Mouse (Mus musculus): ENCODE measurements around the gene Kctd13. TPM values are rescaled to one million over a fixed set of nuclear protein-coding genes. Genes with fewer than 3 reads are reported as not detected.

Gene Kctd13
- total RNA-seq, 2 experiments from 2014 or later: 151 to 167 TPM

DNA sequence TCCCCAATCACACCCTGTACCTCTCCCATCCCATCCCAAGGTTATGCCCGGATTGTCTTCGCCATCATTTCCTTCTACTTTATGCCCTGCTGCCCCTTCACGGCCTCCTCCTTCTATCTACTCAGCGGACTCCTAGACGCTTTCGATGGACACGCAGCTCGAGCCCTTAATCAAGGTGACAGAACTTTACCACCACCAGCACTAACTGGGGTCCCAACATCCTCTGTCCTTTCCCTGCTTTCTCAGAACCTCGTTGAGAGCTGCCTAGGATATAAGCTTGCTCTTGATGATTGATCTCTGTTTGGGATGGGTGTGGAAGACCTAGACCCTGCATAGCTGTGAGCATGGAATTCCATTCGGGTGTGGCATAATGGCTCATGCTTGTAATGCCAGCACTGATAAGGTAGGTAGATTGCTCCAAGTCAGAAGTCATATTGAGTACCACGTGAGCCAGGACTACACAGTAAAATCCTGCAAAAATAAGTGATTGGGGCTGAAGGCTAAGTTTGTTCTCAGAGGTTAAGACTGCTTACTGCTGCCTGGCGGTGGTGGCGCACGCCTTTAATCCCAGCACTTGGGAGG is 48.3 kb downstream of the Kctd13 start:
- intact Hi-C loops (cut with DNase I): no loop called here
- DNase-seq: no peak

DNA sequence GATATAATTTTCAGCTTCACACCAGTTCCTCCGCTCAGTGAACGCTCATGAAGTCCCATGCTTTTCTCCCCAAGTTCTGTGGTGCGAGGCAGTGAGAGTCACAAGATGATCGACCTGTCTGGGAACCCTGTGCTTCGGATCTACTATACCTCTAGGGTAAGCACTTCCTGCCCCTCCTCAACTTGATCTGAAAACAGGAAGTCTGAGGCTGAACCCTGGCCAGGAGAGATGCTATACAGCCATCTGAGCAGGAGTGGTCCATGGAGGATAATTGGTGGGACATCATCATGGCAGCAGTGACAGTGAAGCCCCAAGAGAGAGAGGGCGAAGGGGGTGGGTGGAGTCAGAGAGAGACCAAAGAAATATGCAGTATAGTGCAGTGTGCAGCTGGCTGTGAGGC is 50.2 kb downstream of the Kctd13 start:
- DNase-seq: no peak
- intact Hi-C loops (cut with DNase I): no loop called here

DNA sequence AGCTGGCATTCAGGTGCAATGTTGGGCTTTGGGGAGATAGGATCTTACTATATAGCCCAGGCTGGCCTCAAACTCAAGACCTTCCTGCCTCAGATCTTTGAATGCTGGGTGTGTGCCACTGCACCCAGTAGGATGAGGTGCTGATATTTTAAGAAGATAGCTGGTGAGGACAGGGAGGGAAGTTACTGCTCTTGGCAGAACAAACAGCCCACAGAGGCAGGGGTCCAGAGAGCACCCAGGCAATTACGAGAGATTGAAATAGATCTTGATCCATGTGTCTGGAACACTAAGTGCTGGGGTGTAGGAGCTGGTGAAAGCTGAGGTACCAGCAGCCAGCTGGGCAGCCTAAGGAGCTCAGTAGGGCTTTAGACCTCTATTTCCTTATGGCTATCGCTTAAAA is 52.9 kb downstream of the Kctd13 start:
- no peak for DNase-seq
- intact Hi-C loops (cut with DNase I): no loop called here

DNA sequence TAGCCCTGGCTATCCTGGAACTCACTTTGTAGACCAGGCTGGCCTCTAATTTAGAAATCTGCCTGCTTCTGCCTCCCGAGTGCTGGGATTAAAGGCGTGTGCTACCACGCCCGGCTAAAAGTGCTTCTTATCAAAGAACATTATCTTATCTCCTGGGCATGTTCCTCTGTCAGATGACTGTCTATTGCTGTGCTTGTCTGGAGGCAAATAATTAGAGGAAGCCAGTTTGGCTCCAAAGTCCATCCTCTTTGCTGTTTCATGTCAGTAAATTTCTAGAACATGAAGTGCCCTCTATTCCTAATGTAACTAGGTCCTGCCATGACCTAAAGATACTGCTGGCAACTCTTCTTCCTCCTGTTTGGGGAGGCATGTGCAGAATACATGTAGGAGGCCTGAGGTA is 53.4 kb downstream of the Kctd13 start:
- intact Hi-C loops (cut with DNase I): no loop called here
- no peak for DNase-seq

DNA sequence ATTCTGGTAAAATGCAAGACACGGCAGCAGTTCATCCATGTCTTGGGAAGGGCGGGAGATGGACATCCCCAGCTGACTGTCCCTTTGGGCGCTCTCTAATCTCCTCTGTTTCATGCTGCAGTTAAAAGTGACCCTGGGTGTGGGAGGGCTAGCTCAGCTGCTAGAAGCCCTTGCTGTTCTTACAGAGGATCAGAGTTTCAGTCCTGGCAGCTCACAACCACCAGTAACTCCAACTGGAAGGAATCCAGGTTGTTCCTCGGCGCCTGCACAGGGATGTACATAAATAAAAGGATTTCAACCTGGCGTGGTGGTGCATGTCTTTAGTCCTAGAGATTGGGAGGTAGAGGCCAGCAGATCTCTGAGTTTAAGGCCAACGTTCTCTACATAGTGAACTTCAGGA is 54.4 kb downstream of the Kctd13 start:
- intact Hi-C loops (cut with DNase I): no loop called here
- DNase-seq: no peak

DNA sequence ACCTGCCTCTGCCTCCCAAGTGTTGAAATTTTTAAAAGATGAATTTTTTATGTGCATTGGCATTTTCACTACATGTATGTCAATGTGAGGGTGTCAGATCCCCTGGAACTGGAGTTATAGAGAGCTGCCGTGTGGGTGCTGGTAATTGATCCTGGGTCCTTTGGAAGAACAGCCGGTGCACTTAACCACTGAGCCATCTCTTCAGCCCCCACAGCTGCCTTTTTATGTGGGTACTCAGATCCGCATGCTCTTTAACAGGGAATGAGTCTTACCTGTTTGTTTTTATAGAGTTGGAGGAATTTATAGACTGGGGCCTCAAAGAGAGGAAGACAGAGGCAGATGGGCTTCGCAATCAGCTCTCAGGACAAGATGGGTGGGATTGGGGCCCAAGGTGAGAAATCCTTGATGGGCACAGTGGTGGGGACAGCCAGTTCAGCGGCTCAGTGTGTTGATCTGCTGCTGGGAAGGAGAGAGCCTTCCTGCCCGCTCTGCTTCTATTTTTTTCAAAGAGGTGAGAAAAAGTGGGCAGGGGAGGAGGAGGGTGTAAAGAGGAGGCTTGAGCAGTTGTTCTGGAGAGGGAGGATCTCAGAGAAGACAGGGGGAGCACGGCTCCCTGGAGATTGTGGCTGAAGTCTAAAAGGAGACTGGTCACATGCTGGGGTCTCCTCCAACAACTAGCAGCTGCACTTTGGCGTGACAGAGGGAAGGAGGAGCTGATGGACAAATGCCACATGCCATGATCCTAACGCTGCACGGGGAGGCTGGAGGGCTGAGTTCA is 56.2 kb downstream of the Kctd13 start:
- intact Hi-C loops (cut with DNase I): no loop called here
- no peak for DNase-seq

DNA sequence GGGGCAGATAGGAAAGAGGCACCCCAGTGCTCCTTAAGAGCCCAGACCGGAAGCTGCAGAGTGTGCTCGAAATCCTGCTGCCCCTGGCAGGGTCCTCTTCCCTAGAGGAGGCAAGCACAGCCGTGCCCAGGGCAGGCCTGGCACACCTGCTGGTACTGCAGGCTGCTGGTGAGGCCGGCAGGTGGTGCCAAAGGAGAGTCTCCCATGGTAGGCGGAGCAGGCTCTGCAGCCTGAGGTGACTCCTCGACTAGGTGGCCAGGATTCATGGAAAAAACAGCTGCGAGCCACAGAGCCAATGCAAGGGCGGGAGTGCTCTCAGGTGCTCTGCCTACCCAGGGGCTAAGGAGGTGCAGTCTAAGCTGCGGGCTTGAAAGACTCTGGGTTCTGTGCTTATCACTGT is 57.6 kb downstream of the Kctd13 start:
- intact Hi-C loops (cut with DNase I): no loop called here
- peak; percentile 60 for DNase-seq

DNA sequence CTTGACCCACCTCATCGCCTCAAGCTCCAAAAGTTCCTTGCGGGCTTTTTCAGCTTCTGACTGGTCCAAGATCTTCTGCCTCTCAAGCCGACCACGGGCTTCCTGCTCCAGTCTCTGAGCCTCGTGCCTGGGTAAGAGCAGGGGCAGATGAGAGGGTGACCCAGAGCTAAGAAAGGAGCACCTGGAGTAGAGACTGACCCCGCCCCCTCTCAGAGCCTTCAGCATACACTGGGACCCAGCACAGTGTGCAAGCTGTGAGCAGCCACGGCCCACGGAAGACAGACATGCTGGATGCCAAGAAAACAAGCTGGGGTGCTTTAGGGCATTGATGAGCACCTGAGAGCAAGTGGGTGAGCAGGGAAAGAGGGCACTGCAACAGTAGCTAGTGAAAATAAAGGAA is 60.1 kb downstream of the Kctd13 start:
- intact Hi-C loops (cut with DNase I): no loop called here
- no peak for DNase-seq

Other genes starting within 250 kb of the Kctd13 start
- 100 to 1,000 TPM; 107 to 115 TPM for gene Bola2, start 233.5 kb upstream of the Kctd13 start, total RNA-seq (2021)
- 10 to 100 TPM; 25.4 to 26.5 TPM for gene Slx1b, start 233.1 kb upstream of the Kctd13 start, total RNA-seq (2021)
- gene Coro1a, start 221.1 kb upstream of the Kctd13 start, total RNA-seq (2021): 100 to 1,000 TPM; 137 to 143 TPM
- gene Mapk3, start 169.3 kb upstream of the Kctd13 start, total RNA-seq (2021): 100 to 1,000 TPM; 196 to 202 TPM
- gene Gdpd3, start 162.5 kb upstream of the Kctd13 start, total RNA-seq (2021): 1 to 10 TPM; 5.2 to 5.5 TPM
- gene Ypel3, start 151.9 kb upstream of the Kctd13 start, total RNA-seq (2021): 100 to 1,000 TPM; 110 to 113 TPM
- under 1 TPM; 0.40 to 0.58 TPM for gene Tbx6, start 147.4 kb upstream of the Kctd13 start, total RNA-seq (2021)
- gene Ppp4c, start 136.4 kb upstream of the Kctd13 start, total RNA-seq (2021): 10 to 100 TPM; 71.1 to 79.7 TPM
- gene Fam57b, start 131.2 kb upstream of the Kctd13 start, total RNA-seq (2021): 100 to 1,000 TPM; 165 to 167 TPM
- gene 4930451I11Rik, start 97.2 kb upstream of the Kctd13 start, total RNA-seq (2021): not detected
- gene Doc2a, start 81.5 kb upstream of the Kctd13 start, total RNA-seq (2021): 10 to 100 TPM; 74.3 to 84.4 TPM
- gene Hirip3, start 66.9 kb upstream of the Kctd13 start, total RNA-seq (2021): 10 to 100 TPM; 31.5 to 41.2 TPM
- gene Ino80e, start 66.5 kb upstream of the Kctd13 start, total RNA-seq (2021): 10 to 100 TPM; 61.7 to 65.2 TPM
- gene Taok2, start 44.2 kb upstream of the Kctd13 start, total RNA-seq (2021): 100 to 1,000 TPM; 158 to 165 TPM
- 10 to 100 TPM; 19.4 to 20.8 TPM for gene Tmem219, start 6.0 kb upstream of the Kctd13 start, total RNA-seq (2021)
- 10 to 100 TPM; 26.5 to 31.9 TPM for gene Asphd1, start 20.7 kb downstream of the Kctd13 start, total RNA-seq (2021)
- 100 to 1,000 TPM; 214 to 235 TPM for gene Sez6l2, start 21.7 kb downstream of the Kctd13 start, total RNA-seq (2021)
- gene Cdipt, start 47.0 kb downstream of the Kctd13 start, total RNA-seq (2021): 100 to 1,000 TPM in 1 of 2 experiments, 10 to 100 TPM in 1; 92.7 to 104 TPM
- not detected for gene Cdiptos, start 47.2 kb downstream of the Kctd13 start, total RNA-seq (2021)
- 1 to 10 TPM; 5.4 to 6.0 TPM for gene Mvp, start 85.7 kb downstream of the Kctd13 start, total RNA-seq (2021)
- 1 to 10 TPM in 1 of 2 experiments, not detected in 1; 1.6 TPM for gene Pagr1b, start 87.6 kb downstream of the Kctd13 start, total RNA-seq (2021)
- 10 to 100 TPM; 10.2 to 15.4 TPM for gene Pagr1a, start 88.5 kb downstream of the Kctd13 start, total RNA-seq (2021)
- gene Gm42742, start 92.2 kb downstream of the Kctd13 start, total RNA-seq (2021): 10 to 100 TPM; 36.7 to 48.6 TPM
- gene Prrt2, start 92.3 kb downstream of the Kctd13 start, total RNA-seq (2021): 100 to 1,000 TPM; 132 to 136 TPM
- gene Maz, start 98.2 kb downstream of the Kctd13 start, total RNA-seq (2021): 100 to 1,000 TPM; 322 to 334 TPM
- 10 to 100 TPM; 10.4 to 12.5 TPM for gene Kif22, start 113.6 kb downstream of the Kctd13 start, total RNA-seq (2021)
- gene Zg16, start 158.4 kb downstream of the Kctd13 start, total RNA-seq (2021): not detected
- gene AI467606, start 162.5 kb downstream of the Kctd13 start, total RNA-seq (2021): under 1 TPM; 0.77 to 0.90 TPM
- gene Qprt, start 193.3 kb downstream of the Kctd13 start, total RNA-seq (2021): under 1 TPM in 1 of 2 experiments, not detected in 1; 0.18 TPM
- gene Spn, start 208.9 kb downstream of the Kctd13 start, total RNA-seq (2021): under 1 TPM; 0.22 to 0.74 TPM